Mouse (Mus musculus) heart, postnatal 4 days (tissue): ENCODE measurements around the gene Pnck. TPM values are rescaled to one million over a fixed set of nuclear protein-coding genes. Genes with fewer than 3 reads are reported as not detected.

Experiments used
- DNase-seq: peaks from one replicate; pipeline ENCODE4 v3.0.0; 2021
- total RNA-seq, 2 experiments: library from RNA; stranded (reverse); gene quantifications; 2 replicates each; pipeline ENCODE4 v1.2.3; 2021

The Pnck gene
- total RNA-seq, result 10 to 100 TPM; 10.4 to 12.7 TPM

DNA sequence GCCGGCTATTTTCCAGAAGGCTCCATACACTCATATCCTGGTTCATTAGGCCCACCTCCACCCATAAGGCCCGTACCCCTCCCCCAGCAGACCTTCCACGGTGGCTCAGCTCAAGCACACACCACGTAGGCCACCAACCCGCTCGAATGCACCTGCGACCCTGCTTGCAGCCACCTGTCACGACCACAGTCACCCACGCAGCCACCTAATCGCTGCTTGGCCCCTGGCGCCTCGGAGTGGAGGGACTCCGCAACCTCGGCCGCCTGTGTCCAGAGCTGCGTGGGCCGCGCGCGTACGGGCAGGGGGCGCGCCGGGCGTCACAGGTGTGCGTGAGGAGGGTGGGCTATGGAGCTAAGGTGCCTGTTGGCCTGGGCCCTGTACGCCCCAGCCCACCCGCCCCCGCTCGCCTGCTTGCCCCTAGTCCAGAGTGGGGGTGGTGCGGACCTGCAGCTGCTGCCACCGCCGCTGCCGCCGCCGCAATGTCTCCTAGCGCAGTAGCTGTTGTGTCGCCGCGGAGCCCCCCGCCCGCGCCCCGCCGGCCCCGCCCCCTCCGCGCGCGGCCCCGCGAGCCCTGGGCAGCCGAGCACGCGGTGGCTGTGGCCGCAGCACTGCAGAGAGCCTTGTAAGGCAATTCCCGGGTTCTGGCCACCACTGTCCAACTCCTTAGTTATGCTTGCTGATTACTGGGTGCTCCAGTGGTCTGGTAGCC, at the start of gene Pnck:
Pnck (minus strand) TSS at position 543 of the 709 bp plus-strand sequence.
- peak; percentile 29 for DNase-seq

GRCm38 (mm10) chrX:73700472-73700871, 40.6 kb upstream of the Pnck start:
- DNase-seq, result no peak

GRCm38 (mm10) chrX:73690917-73691629, 31.2 kb upstream of the Pnck start:
- peak; percentile 64 for DNase-seq

GRCm38 (mm10) chrX:73685629-73686028, 25.7 kb upstream of the Pnck start:
- peak; percentile 60 for DNase-seq

DNA sequence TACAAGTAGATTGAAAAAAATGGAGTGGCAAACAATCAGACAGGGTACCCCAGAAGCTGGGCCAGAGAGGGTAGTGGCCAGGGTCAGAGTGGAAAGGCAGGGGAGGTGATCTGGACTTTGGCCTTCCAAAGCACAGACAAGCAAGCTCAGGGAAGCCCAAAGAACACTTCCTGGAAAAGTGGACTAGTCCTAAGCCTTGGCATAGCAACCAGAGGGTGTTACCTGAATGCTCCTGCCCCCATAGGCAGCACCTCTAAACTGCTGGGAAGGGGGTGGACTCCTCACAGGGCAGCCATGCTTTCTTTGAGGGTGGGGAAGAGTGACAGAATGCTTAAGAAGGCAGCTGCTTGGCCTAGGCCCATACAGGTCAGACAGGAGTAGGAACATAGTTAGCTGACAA, 25.1 kb upstream of the Pnck start:
- DNase-seq, result no peak

- DNase-seq, result no peak
These were observed 24.2 kb upstream of the Pnck start for GRCm38 (mm10) chrX:73684156-73684555.

DNA sequence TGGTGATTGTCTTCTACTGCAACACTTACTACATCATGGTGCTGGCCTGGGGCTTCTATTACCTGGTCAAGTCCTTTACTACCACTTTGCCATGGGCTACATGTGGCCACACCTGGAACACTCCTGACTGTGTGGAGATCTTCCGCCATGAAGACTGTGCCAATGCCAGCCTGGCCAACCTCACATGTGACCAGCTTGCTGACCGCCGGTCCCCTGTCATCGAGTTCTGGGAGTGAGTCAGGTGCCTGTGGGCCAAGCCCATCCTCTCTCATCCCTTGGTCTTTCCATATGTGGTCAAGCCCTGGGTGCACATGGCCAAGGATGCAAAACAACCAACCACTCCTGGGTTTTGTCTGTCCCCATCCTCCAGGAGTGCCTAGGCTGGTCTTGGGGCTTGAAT, 16.8 kb upstream of the Pnck start:
- no peak for DNase-seq

GRCm38 (mm10) chrX:73675231-73675630, 15.3 kb upstream of the Pnck start:
- no peak for DNase-seq

DNA sequence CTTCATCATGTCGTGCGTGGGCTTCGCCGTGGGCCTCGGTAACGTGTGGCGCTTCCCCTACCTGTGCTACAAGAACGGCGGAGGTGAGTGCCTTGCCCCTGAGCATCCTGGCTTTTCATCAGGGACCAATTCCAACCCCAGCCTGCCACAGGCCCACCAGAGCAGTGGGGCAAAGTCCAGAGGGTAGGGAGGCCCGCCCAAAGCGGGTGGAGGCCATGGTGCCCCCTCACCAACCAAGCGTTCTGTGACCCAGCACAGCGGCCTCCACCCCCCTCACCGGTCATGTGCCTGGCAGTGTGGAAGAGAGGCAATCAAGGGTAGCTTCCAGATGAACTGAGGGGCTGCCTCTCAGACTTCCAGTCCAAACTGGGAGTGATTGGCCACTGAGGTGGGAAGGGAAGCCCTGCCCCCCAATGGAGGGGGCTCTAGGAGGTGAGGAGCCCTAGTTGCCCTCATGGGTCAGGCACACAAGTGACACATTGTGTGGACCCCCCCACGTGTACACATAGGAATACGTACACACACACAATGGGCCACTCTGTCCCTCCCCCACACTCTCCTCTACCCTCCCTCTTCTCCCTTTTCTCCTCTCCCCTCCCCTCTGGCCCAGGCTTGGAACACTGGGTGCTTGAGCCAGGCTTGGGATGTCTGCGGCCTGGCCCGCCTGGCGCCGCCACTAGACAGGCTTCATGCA, 14.2 kb upstream of the Pnck start:
- peak; percentile 35 for DNase-seq

DNA sequence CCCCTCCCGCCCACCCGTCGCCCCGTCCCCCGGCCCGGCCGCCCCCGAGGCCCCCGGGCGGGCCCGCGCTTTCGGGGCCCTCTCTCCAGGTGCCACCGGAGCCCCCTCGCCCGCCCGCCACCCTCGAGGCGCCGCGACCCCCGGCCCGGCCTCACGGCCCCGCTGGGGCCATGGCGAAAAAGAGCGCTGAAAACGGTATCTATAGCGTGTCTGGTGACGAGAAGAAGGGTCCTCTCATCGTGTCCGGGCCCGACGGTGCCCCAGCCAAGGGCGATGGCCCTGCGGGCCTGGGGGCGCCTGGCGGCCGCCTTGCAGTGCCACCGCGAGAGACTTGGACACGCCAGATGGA, 13.7 kb upstream of the Pnck start:
- DNase-seq, result no peak

DNA sequence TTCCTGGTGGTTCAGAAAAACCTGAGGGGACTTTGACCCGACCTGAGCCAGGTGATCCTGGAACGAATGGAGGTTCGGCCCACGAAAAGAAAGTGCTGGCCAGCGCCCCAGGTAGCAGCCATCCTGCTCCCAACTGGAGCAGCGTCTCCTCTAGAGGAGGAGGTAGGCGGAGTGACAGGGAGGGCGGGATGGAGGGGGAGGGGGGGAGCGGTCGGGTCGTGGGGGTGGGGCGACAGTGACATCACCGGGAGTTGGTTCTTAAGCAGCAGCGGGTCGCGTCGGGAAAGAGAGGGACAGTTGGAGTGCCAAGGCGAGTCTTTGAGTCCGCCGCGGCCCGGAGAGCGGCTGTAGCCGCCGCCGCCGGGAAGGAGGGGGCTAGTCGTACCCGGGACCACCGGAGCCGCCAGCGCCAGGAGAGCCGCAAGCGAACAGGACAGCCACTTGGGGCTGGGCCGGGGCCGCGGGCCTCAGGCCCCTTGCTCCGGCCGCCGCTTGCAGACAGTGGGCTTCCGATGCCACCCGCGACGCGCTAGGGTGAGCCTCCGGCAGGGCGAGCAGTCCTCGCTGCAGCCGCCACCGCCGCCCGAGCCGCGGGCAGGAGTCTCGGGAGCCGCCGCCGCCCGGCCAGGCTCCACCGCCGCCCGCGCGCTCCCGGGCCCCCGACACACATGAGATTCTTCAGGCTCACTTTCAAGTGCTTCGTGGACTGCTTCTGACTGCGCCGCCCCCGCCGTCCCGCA, 13.1 kb upstream of the Pnck start, which contains the start of gene Slc6a8:
Slc6a8 (plus strand) TSS at position 272 of the 740 bp plus-strand sequence.
- DNase-seq, result peak; percentile 82

GRCm38 (mm10) chrX:73672031-73672431, 12.1 kb upstream of the Pnck start:
- DNase-seq, result peak; percentile 62

GRCm38 (mm10) chrX:73663143-73663542, 3.2 kb upstream of the Pnck start:
- no peak for DNase-seq

- DNase-seq, result no peak
These were observed 358 bp upstream of the Pnck start for GRCm38 (mm10) chrX:73660284-73660665.

- DNase-seq, result no peak
These were observed 862 bp downstream of the Pnck start for GRCm38 (mm10) chrX:73658936-73659574.

GRCm38 (mm10) chrX:73658391-73658790, 1.5 kb downstream of the Pnck start:
- DNase-seq, result no peak

DNA sequence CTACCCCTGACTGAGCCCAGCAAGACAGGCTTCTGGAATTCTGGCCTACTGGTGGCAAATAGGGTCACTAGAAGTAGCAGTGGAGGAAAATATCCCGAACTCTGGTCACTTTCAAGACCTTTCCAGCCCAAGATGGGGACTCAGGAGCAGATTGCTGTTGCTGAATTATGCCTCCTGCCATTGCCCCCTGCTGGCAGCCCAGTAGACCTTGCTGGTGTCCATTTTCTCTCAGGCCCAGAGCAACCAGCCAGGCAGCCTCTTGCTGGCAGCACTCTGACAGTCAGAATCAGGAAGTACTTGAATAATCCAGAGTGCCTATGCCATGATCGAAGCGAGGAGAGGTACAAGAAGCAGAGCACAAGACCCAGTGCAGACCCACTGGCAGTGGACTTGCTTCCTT, 4.4 kb downstream of the Pnck start:
- peak; percentile 40 for DNase-seq

DNA sequence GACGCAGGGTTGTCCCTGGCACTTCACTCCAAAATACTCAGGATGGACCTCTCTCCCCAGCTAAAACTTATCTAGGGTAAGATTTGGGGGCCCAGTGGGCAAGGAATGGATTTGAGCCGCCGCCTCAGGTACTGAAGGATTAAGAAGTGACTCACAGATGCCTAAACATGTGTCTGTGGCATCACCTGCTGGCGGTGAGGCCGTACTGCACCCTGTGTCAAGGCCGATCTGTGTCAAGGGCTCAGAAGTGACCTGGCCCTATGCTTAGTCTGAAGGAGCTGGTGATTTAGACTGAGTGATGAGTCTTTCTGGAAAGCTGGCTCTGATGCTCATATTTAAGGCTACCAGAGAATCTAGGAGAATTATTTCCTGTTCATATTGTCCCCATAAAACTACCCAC, 5.7 kb downstream of the Pnck start:
- peak; percentile 52 for DNase-seq

GRCm38 (mm10) chrX:73653392-73653791, 6.5 kb downstream of the Pnck start:
- DNase-seq, result no peak

DNA sequence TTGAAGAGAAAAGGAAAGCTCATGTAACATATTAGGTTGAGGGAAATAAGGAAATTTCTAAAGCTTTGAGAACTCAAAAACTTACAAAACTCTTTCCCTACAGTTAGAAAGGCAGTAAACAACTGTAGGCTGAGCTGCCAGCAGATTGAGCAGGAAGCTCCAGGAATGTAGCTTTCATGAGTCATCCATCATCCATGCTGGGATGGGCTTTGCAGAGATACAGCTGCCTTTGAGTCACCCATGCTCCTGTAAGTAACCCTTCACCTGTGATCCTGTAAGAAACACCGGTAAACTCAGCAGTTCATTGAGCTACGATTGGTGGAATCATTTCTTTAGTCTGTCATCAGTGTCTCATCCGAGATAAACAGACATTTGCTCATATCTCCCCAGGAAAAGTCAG, 9.0 kb downstream of the Pnck start:
- DNase-seq, result no peak

DNA sequence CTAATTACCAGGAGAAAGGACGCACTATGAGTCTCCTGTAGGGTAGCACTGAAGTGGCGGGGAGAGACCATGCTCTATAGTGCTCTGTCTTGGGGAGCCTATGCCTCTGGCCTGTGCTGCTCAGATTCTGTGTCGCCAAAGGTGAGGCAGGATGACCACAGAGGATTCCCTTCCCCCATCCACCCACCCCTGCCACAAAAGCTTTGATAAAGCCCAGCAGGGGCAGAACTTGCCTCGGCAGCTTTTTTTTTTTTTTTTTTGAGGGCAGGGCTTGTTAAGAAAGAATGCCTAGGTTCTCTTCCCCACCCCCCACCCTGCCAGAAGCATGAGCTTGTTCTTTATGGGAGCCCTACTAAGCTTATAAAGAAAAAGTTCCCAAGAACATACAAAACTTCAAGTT, 14.8 kb downstream of the Pnck start:
- no peak for DNase-seq

GRCm38 (mm10) chrX:73639901-73640469, 19.9 kb downstream of the Pnck start:
- no peak for DNase-seq
